Comparison of ENCODE assay signal across 12 mouse cellular contexts in the genomic region with DNA sequence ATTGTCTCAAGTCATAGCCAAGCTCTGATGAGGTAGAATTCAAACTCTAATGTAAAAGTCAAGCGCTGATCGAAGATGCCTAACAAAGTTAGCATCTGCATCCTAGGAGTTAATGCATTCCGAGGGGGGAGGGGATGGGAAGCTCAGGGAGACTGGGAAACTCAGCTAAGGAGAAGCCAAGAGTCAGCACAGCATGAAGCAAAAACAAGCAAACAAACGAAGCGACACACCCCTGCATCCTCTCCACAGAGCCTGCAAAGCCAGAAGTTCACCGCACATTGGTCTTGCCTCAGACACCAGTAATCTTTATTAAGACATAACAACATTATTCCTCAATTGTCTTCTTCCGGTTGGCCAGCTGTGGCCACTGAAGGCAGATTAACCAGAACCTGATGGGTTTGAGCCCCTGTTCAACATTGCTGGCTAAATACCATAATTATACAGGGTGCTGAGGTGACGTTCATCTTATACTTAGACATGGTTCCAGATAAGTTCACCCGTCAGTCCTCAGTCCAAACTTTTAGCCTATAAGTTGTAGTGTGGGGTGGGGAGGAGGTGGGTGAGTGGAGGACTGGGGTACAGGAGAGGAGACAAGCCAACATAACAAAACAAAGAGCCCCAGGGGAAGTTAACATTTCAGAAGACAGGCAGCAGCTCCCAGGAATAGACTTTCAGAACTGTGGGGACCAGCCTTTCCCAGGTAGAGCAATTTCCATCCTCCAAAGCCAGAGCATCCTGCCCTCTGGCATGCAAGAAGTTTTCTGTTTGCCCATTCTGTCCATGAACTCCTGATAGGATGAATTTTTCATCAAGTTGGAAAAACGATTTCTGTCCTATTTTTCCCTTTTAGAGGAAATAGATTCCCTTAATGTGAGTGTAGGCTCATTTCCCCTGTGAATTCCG.
DNase-seq lines count a peak whose midpoint lies in the region; ATAC-seq and TF ChIP-seq lines count a peak whose summit lies in the region.
"Had no signal": no experiment of that assay in that cellular context is flagged by ENCODE, and none has a peak within 500 bp of the region (broad histone marks: within the 10 kb centered on the region; RNA-seq: fewer than 3 reads in every experiment).

No protein-coding gene starts in this region.

- H3K4me2 ChIP-seq in liver, postnatal 0 days (ENCODE audit: low read depth, low read length), result no peak overlapping the region
- H3K4me2 ChIP-seq in limb, embryonic 11.5 days (ENCODE audit: low read depth, severe bottlenecking), result no peak overlapping the region
- H3K4me2 ChIP-seq: forebrain, embryonic 12.5 days had no signal

- no peak overlapping the region for H3K9ac ChIP-seq in liver, adult 2 months (ENCODE audit: low read depth, low read length)
- no peak overlapping the region for H3K9ac ChIP-seq in liver, postnatal 0 days (replicated peaks)
- no peak overlapping the region for H3K9ac ChIP-seq in limb, embryonic 11.5 days (ENCODE audit: low read length)
- H3K9ac ChIP-seq: forebrain, embryonic 12.5 days had no signal

- peak; percentile 31 for DNase-seq in liver, adult 2 months (ENCODE audit: extremely low read depth, low read depth, low spot score)
- DNase-seq in liver, postnatal 0 days, result no peak
- DNase-seq in embryonic facial prominence, embryonic 10.5 days (ENCODE audit: low spot score), result peak; percentile 38
- peak; percentile 30 to 36 for DNase-seq in heart, postnatal 10 days
- DNase-seq in limb, embryonic 11.5 days (ENCODE audit: low spot score), result peak; percentile 19
- no peak for DNase-seq in cerebellum, adult 8-10 months
- DNase-seq in hindbrain, embryonic 10.5 days (ENCODE audit: low spot score), result no peak
- no peak for DNase-seq in frontal cortex, postnatal 14 days (ENCODE audit: low spot score in 2 of 2)
- DNase-seq: cerebellum, postnatal 25 days; thymus, postnatal 4 days had no signal

- H3K27me3 ChIP-seq in liver, adult 2 months (ENCODE audit: control insufficient read depth, insufficient read depth, low read length), result no peaks in the 10 kb centered on the region
- no peaks in the 10 kb centered on the region for H3K27me3 ChIP-seq in liver, postnatal 0 days (ENCODE audit: insufficient read depth, low read length)
- H3K27me3 ChIP-seq in embryonic facial prominence, embryonic 10.5 days (replicated peaks; ENCODE audit: low read depth, poor library complexity, severe bottlenecking), result no peaks in the 10 kb centered on the region
- no peaks in the 10 kb centered on the region for H3K27me3 ChIP-seq in limb, embryonic 11.5 days (ENCODE audit: control insufficient read depth, insufficient read depth, low read length)
- no peaks in the 10 kb centered on the region for H3K27me3 ChIP-seq in hindbrain, embryonic 10.5 days (ENCODE audit: insufficient read depth, poor library complexity, severe bottlenecking)
- H3K27me3 ChIP-seq: forebrain, embryonic 12.5 days had no signal

- no peak for TF ChIP-seq POLR2A in liver, adult 2 months (IDR thresholded peaks at IDR 0.05; ENCODE audit: extremely low read depth, insufficient read depth, low read length)

- no peaks in the 10 kb centered on the region for H3K36me3 ChIP-seq in liver, adult 2 months (ENCODE audit: control insufficient read depth, insufficient read depth, low read length)
- no peaks in the 10 kb centered on the region for H3K36me3 ChIP-seq in liver, postnatal 0 days (replicated peaks; ENCODE audit: insufficient read depth, low read length)
- no peaks in the 10 kb centered on the region for H3K36me3 ChIP-seq in embryonic facial prominence, embryonic 10.5 days (replicated peaks)
- no peaks in the 10 kb centered on the region for H3K36me3 ChIP-seq in limb, embryonic 11.5 days (ENCODE audit: control insufficient read depth, insufficient read depth, low read length)
- H3K36me3 ChIP-seq in hindbrain, embryonic 10.5 days, result no peaks in the 10 kb centered on the region
- H3K36me3 ChIP-seq: forebrain, embryonic 12.5 days had no signal

- peak overlapping the region; percentile 45 for H3K27ac ChIP-seq in liver, adult 2 months (replicated peaks; ENCODE audit: insufficient read depth, low read depth, low read length)
- H3K27ac ChIP-seq in liver, postnatal 0 days (ENCODE audit: low read depth), result no peak overlapping the region
- peak overlapping the region; percentile 51 for H3K27ac ChIP-seq in embryonic facial prominence, embryonic 10.5 days (replicated peaks)
- no peak overlapping the region for H3K27ac ChIP-seq in limb, embryonic 11.5 days (replicated peaks; ENCODE audit: low read depth, low read length)
- no peak overlapping the region for H3K27ac ChIP-seq in hindbrain, embryonic 10.5 days
- H3K27ac ChIP-seq: forebrain, embryonic 12.5 days had no signal

- no peak for TF ChIP-seq EP300 in liver, postnatal 0 days (IDR thresholded peaks at IDR 0.05; ENCODE audit: low read depth)

- no peaks in the 10 kb centered on the region for H3K9me3 ChIP-seq in liver, postnatal 0 days (ENCODE audit: low read length)
- no peaks in the 10 kb centered on the region for H3K9me3 ChIP-seq in embryonic facial prominence, embryonic 10.5 days
- no peaks in the 10 kb centered on the region for H3K9me3 ChIP-seq in limb, embryonic 11.5 days (ENCODE audit: control insufficient read depth, low read length)
- no peaks in the 10 kb centered on the region for H3K9me3 ChIP-seq in hindbrain, embryonic 10.5 days
- H3K9me3 ChIP-seq: forebrain, embryonic 12.5 days had no signal

- H3K79me2 ChIP-seq in liver, adult 2 months (ENCODE audit: control insufficient read depth, insufficient read depth, low read length), result no peaks in the 10 kb centered on the region

- H3K4me1 ChIP-seq in liver, adult 2 months (ENCODE audit: control insufficient read depth, insufficient read depth, low read length), result peaks cover 8% of the 10 kb centered on the region
- peaks cover 24% of the 10 kb centered on the region for H3K4me1 ChIP-seq in liver, postnatal 0 days (ENCODE audit: insufficient read depth)
- H3K4me1 ChIP-seq in embryonic facial prominence, embryonic 10.5 days, result peaks cover 51% of the 10 kb centered on the region
- peaks cover 24% of the 10 kb centered on the region for H3K4me1 ChIP-seq in limb, embryonic 11.5 days (ENCODE audit: control insufficient read depth, insufficient read depth, low read length)
- H3K4me1 ChIP-seq in hindbrain, embryonic 10.5 days (replicated peaks), result peaks cover 21% of the 10 kb centered on the region

- intact Hi-C loops in heart, postnatal 10 days (cut with DNase I), result loop anchor here (2.0 to 5.0 kb wide), 4 partner anchors 37 to 295 kb away; no protein-coding TSS in a partner anchor

- no peak for TF ChIP-seq CTCF in liver, adult 2 months (IDR thresholded peaks at IDR 0.05; ENCODE audit: low read depth, low read length)
- TF ChIP-seq CTCF in liver, postnatal 0 days (IDR thresholded peaks at IDR 0.05; ENCODE audit: low read depth), result no peak

- H3K4me3 ChIP-seq in liver, adult 2 months (ENCODE audit: insufficient read depth, low read depth, low read length), result no peak overlapping the region
- no peak overlapping the region for H3K4me3 ChIP-seq in liver, postnatal 0 days (ENCODE audit: low read depth, low read length)
- H3K4me3 ChIP-seq in embryonic facial prominence, embryonic 10.5 days, result no peak overlapping the region
- H3K4me3 ChIP-seq in limb, embryonic 11.5 days (ENCODE audit: low read depth, low read length), result no peak overlapping the region
- no peak overlapping the region for H3K4me3 ChIP-seq in hindbrain, embryonic 10.5 days
- H3K4me3 ChIP-seq: forebrain, embryonic 12.5 days had no signal

- no peak for ATAC-seq in liver, postnatal 0 days
- ATAC-seq in limb, embryonic 11.5 days (ENCODE audit: insufficient number of reproducible peaks, low FRiP score, low TSS enrichment, low read depth), result no peak
- ATAC-seq: hindbrain, embryonic 16.5 days had no signal

- 71% methylated on average over 11 of the region's 11 CpGs for WGBS in liver, adult 2 months
- WGBS in liver, postnatal 0 days (ENCODE audit: insufficient replicate concordance), result 55% methylated on average over 11 of the region's 11 CpGs
- WGBS in embryonic facial prominence, embryonic 10.5 days, result 30% methylated on average over 11 of the region's 11 CpGs
- WGBS in limb, embryonic 11.5 days, result 30% methylated on average over 11 of the region's 11 CpGs
- WGBS in hindbrain, embryonic 10.5 days, result 42% methylated on average over 11 of the region's 11 CpGs

Comparison
In these comparisons a context has a peak if more than half of its experiments do, and no peak if none do; other contexts are left out.
1. DNase-seq: peak in liver, adult 2 months (single experiment), embryonic facial prominence, embryonic 10.5 days (single experiment), heart, postnatal 10 days (2 of 2) and limb, embryonic 11.5 days (single experiment); none in liver, postnatal 0 days (single experiment), cerebellum, adult 8-10 months (single experiment), hindbrain, embryonic 10.5 days (single experiment) and frontal cortex, postnatal 14 days (0 of 2).
2. H3K27ac ChIP-seq: peak in liver, adult 2 months (single experiment) and embryonic facial prominence, embryonic 10.5 days (single experiment); none in liver, postnatal 0 days (single experiment), limb, embryonic 11.5 days (single experiment) and hindbrain, embryonic 10.5 days (single experiment).